Mouse (Mus musculus) brain, embryonic 14.5 days (tissue): ENCODE measurements around the gene Tmem229b.
A peak's percentile ranks its signal among the peaks of the same experiment; 100 is the strongest.

ENCODE experiments used
- CTCF ChIP-seq: fragments of 200-500 bp; IDR thresholded peaks from 2 replicates; pipeline ENCODE4 v1.5.1; 2012; ENCODE audit warnings: inconsistent platforms, mild to moderate bottlenecking, moderate library complexity, borderline replicate concordance; ENCODE audit not compliant: insufficient read depth, insufficient read length; ENCODE audit errors: extremely low read depth
- POLR2A ChIP-seq: fragments of 200-500 bp; IDR thresholded peaks from 2 replicates; pipeline ENCODE4 v1.6.1; 2012; ENCODE audit warnings: mild to moderate bottlenecking, inconsistent platforms, borderline replicate concordance; ENCODE audit not compliant: poor library complexity, insufficient read depth, insufficient read length, severe bottlenecking; ENCODE audit errors: extremely low read depth

DNA sequence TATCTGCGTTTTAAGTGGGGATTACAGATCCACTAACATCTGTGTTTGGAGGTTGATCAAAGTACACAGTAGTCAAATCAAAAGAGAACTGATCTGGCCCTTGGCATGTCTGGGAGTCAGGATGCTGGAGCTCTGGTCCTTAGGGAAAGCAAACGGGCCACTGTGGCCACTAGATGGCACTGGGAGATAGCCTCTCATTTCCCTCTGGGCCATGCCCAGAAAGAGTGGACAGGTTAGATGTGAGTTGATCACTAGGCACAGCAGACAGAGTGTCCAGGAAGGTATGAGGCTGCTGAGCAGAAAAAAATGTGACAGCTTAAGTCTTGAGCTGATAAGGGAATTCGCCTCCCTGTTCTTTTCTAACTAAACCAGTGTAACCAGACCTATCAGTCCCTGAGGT lies 15.5 kb upstream of the Tmem229b start:
- no peak for TF ChIP-seq POLR2A
- peak; percentile 78 for TF ChIP-seq CTCF
